Mouse (Mus musculus) limb, embryonic 15.5 days (tissue): ENCODE results near the gene Dpy30. TPM values are rescaled to one million over a fixed set of nuclear protein-coding genes. Genes with fewer than 3 reads are reported as not detected.

Experiments used
- ATAC-seq: fragments of 200-750 bp; cut with Nextera tagmentation; 2 replicates; pipeline ENCODE4 v1.8.0; 2017; ENCODE audit warnings: low read depth, moderate TSS enrichment; ENCODE audit not compliant: insufficient number of reproducible peaks, low FRiP score, low TSS enrichment
- H3K27ac ChIP-seq: fragments of 300-500 bp; sonication (generic); 2 replicates; pipeline ENCODE4 v1.5.1; 2015; ENCODE audit warnings: moderate library complexity, mild to moderate bottlenecking, inconsistent platforms
- H3K27me3 ChIP-seq: fragments of 300-500 bp; sonication (generic); 2 replicates; pipeline ENCODE4 v1.6.1; 2015; ENCODE audit warnings: inconsistent platforms
- H3K36me3 ChIP-seq: fragments of 300-500 bp; sonication (generic); 2 replicates; pipeline ENCODE4 v1.6.1; 2015; ENCODE audit warnings: inconsistent platforms
- H3K4me1 ChIP-seq: fragments of 300-500 bp; sonication (generic); 2 replicates; pipeline ENCODE4 v1.6.1; 2015; ENCODE audit warnings: inconsistent platforms
- H3K4me2 ChIP-seq: fragments of 300-500 bp; sonication (generic); 2 replicates; pipeline ENCODE4 v1.6.1; 2015; ENCODE audit warnings: mild to moderate bottlenecking, inconsistent platforms
- H3K4me3 ChIP-seq: fragments of 300-500 bp; sonication (generic); 2 replicates; pipeline ENCODE4 v1.5.1; 2015; ENCODE audit warnings: mild to moderate bottlenecking, inconsistent platforms
- H3K9ac ChIP-seq: fragments of 300-500 bp; sonication (generic); 2 replicates; pipeline ENCODE4 v1.6.1; 2015; ENCODE audit warnings: inconsistent platforms
- H3K9me3 ChIP-seq: fragments of 300-500 bp; sonication (generic); 2 replicates; pipeline ENCODE4 v1.6.1; 2016; ENCODE audit warnings: inconsistent platforms
- WGBS: fragments of 180-500 bp; shearing (Covaris S2); methylation state at CpG from one replicate; pipeline ENCODE4 v1.1.7; 2015; 5-methylcytosine and 5-hydroxymethylcytosine counted together
- polyA plus RNA-seq: library from polyadenylated mRNA; unstranded; fragments of >200 nt; fragmentation: Nextera tagmentation; extraction: Ambion mirVana; gene quantifications from 2 replicates; pipeline ENCODE4 v1.2.1, GENCODE M21; 2015

Gene Dpy30
- polyA plus RNA-seq, 1 experiment from 2014 or later: 186 TPM

GRCm38 (mm10) chr17:74291640-74292361 lies 31.9 kb downstream of the Dpy30 start:
- Histone ChIP-seq H3K4me2 (no peak overlapping the region), H3K9me3 (no peaks in the 10 kb centered on the region), H3K9ac (no peak overlapping the region), H3K36me3 (peaks cover 5% of the 10 kb centered on the region; the same call in 1 of the 2 replicates), H3K27me3 (no peaks in the 10 kb centered on the region), H3K27ac (no peak overlapping the region), H3K4me3 (no peak overlapping the region), H3K4me1 (peaks cover 14% of the 10 kb centered on the region)
- 66% methylated on average over 4 of the region's 4 CpGs for WGBS
- no peak for ATAC-seq

GRCm38 (mm10) chr17:74290869-74291268 lies 32.9 kb downstream of the Dpy30 start:
- H3K36me3 ChIP-seq: peaks cover 5% of the 10 kb centered on the region; the same call in 1 of the 2 replicates
- no peak overlapping the region for H3K9ac ChIP-seq
- H3K27me3 ChIP-seq: no peaks in the 10 kb centered on the region
- ATAC-seq: no peak
- no peak overlapping the region for H3K27ac ChIP-seq
- H3K4me3 ChIP-seq: no peak overlapping the region
- H3K4me2 ChIP-seq: no peak overlapping the region
- H3K9me3 ChIP-seq: no peaks in the 10 kb centered on the region
- H3K4me1 ChIP-seq: peaks cover 14% of the 10 kb centered on the region

- Histone ChIP-seq H3K4me1 (peaks cover 14% of the 10 kb centered on the region), H3K36me3 (peaks cover 5% of the 10 kb centered on the region; the same call in 1 of the 2 replicates), H3K9me3 (no peaks in the 10 kb centered on the region), H3K27ac (no peak overlapping the region), H3K9ac (no peak overlapping the region), H3K27me3 (no peaks in the 10 kb centered on the region), H3K4me2 (no peak overlapping the region), H3K4me3 (no peak overlapping the region)
- 74% methylated on average over 3 of the region's 3 CpGs for WGBS
- ATAC-seq: no peak
Measured at GRCm38 (mm10) chr17:74290198-74290597, 33.5 kb downstream of the Dpy30 start.

GRCm38 (mm10) chr17:74288626-74289025 lies 35.1 kb downstream of the Dpy30 start:
- ATAC-seq: no peak
- no peak overlapping the region for H3K4me2 ChIP-seq
- no peak overlapping the region for H3K9ac ChIP-seq
- H3K27me3 ChIP-seq: no peaks in the 10 kb centered on the region
- 89% methylated on average over 2 of the region's 2 CpGs for WGBS
- H3K9me3 ChIP-seq: no peaks in the 10 kb centered on the region
- H3K4me3 ChIP-seq: no peak overlapping the region
- H3K4me1 ChIP-seq: peaks cover 14% of the 10 kb centered on the region
- H3K27ac ChIP-seq: no peak overlapping the region
- peaks cover 5% of the 10 kb centered on the region; the same call in 1 of the 2 replicates for H3K36me3 ChIP-seq

- Histone ChIP-seq H3K9me3 (no peaks in the 10 kb centered on the region), H3K4me1 (peaks cover 4% of the 10 kb centered on the region), H3K36me3 (peaks cover 5% of the 10 kb centered on the region; the same call in 1 of the 2 replicates), H3K27me3 (no peaks in the 10 kb centered on the region), H3K4me2 (no peak overlapping the region), H3K27ac (0 out of 2 replicates have a peak overlapping the region, but pooled peaks have one; percentile 33), H3K4me3 (no peak overlapping the region), H3K9ac (no peak overlapping the region)
- no peak for ATAC-seq
- 66% methylated on average over 4 of the region's 4 CpGs for WGBS
Measured at GRCm38 (mm10) chr17:74286140-74286730, 37.5 kb downstream of the Dpy30 start.

GRCm38 (mm10) chr17:74285730-74286129 lies 38.0 kb downstream of the Dpy30 start:
- 74% methylated on average over 2 of the region's 2 CpGs for WGBS
- ATAC-seq: no peak
- H3K4me3 ChIP-seq: no peak overlapping the region

GRCm38 (mm10) chr17:74284397-74285115 lies 39.2 kb downstream of the Dpy30 start:
- no peak overlapping the region for H3K9ac ChIP-seq

More at GRCm38 (mm10) chr17:74285730-74286129, 38.0 kb downstream of the Dpy30 start:
- Histone ChIP-seq H3K9me3 (no peaks in the 10 kb centered on the region), H3K36me3 (peaks cover 5% of the 10 kb centered on the region; the same call in 1 of the 2 replicates), H3K4me2 (no peak overlapping the region), H3K27ac (0 out of 2 replicates have a peak overlapping the region, but pooled peaks have one; percentile 33), H3K9ac (no peak overlapping the region), H3K27me3 (no peaks in the 10 kb centered on the region), H3K4me1 (peaks cover under 1% of the 10 kb centered on the region)

GRCm38 (mm10) chr17:74282024-74282423 lies 41.7 kb downstream of the Dpy30 start:
- H3K4me2 ChIP-seq: no peak overlapping the region
- no peaks in the 10 kb centered on the region for H3K27me3 ChIP-seq
- 86% methylated on average over 2 of the region's 3 CpGs for WGBS
- no peak for ATAC-seq
- no peaks in the 10 kb centered on the region for H3K36me3 ChIP-seq
- H3K9me3 ChIP-seq: no peaks in the 10 kb centered on the region
- no peak overlapping the region for H3K27ac ChIP-seq
- H3K4me3 ChIP-seq: no peak overlapping the region
- peaks cover 3% of the 10 kb centered on the region for H3K4me1 ChIP-seq
- H3K9ac ChIP-seq: no peak overlapping the region

More at GRCm38 (mm10) chr17:74284397-74285115, 39.2 kb downstream of the Dpy30 start:
- H3K4me3 ChIP-seq: no peak overlapping the region
- no peak overlapping the region for H3K4me2 ChIP-seq
- no peaks in the 10 kb centered on the region for H3K9me3 ChIP-seq
- no peaks in the 10 kb centered on the region for H3K4me1 ChIP-seq
- H3K27me3 ChIP-seq: no peaks in the 10 kb centered on the region
- H3K27ac ChIP-seq: no peak overlapping the region
- H3K36me3 ChIP-seq: peaks cover 5% of the 10 kb centered on the region; the same call in 1 of the 2 replicates
- ATAC-seq: no peak
- 63% methylated on average over 2 of the region's 2 CpGs for WGBS

- Histone ChIP-seq H3K9ac (no peak overlapping the region), H3K4me3 (no peak overlapping the region), H3K27ac (no peak overlapping the region), H3K27me3 (no peaks in the 10 kb centered on the region), H3K4me1 (peaks cover 3% of the 10 kb centered on the region), H3K9me3 (no peaks in the 10 kb centered on the region), H3K4me2 (no peak overlapping the region), H3K36me3 (no peaks in the 10 kb centered on the region)
- ATAC-seq: no peak
- 90% methylated on average over 8 of the region's 8 CpGs for WGBS
Measured at GRCm38 (mm10) chr17:74278966-74279869, 44.5 kb downstream of the Dpy30 start.

- no peak overlapping the region for H3K27ac ChIP-seq
- no peak overlapping the region for H3K9ac ChIP-seq
- no peaks in the 10 kb centered on the region for H3K36me3 ChIP-seq
- no peaks in the 10 kb centered on the region for H3K9me3 ChIP-seq
- H3K27me3 ChIP-seq: no peaks in the 10 kb centered on the region
- H3K4me2 ChIP-seq: no peak overlapping the region
- 82% methylated on average over 3 of the region's 3 CpGs for WGBS
- H3K4me3 ChIP-seq: no peak overlapping the region
- ATAC-seq: no peak
- peaks cover 8% of the 10 kb centered on the region for H3K4me1 ChIP-seq
Measured at GRCm38 (mm10) chr17:74274471-74274870, 49.3 kb downstream of the Dpy30 start.

GRCm38 (mm10) chr17:74272683-74273205 lies 51.0 kb downstream of the Dpy30 start:
- Histone ChIP-seq H3K4me2 (no peak overlapping the region), H3K36me3 (no peaks in the 10 kb centered on the region), H3K4me1 (0 out of 2 replicates have a peak, but pooled peaks cover 5% of the 10 kb centered on the region), H3K9ac (no peak overlapping the region), H3K27me3 (no peaks in the 10 kb centered on the region), H3K27ac (no peak overlapping the region), H3K9me3 (no peaks in the 10 kb centered on the region), H3K4me3 (no peak overlapping the region)
- 0 out of 2 replicates have a peak, but pooled peaks have one; percentile 30 for ATAC-seq
- WGBS: 68% methylated on average over 16 of the region's 16 CpGs
